9 mouse cellular contexts compared by ENCODE assay signal in genomic region chr17:10394855-10395254, GRCm38 (mm10).
A peak's percentile ranks its signal among the peaks of the same experiment; 100 is the strongest.
DNase-seq lines count a peak whose midpoint lies in the region; ATAC-seq and TF ChIP-seq lines count a peak whose summit lies in the region.
"Had no signal": no experiment of that assay in that cellular context is flagged by ENCODE, and none has a peak within 500 bp of the region (broad histone marks: within the 10 kb centered on the region; RNA-seq: fewer than 3 reads in every experiment).

No protein-coding gene starts in this region.

- no peak overlapping the region for H3K4me3 ChIP-seq in gastrocnemius, adult 2 months
- no peak overlapping the region for H3K4me3 ChIP-seq in hindbrain, embryonic 16.5 days (ENCODE audit: low read length)
- H3K4me3 ChIP-seq in midbrain, embryonic 15.5 days, result no peak overlapping the region

- no peaks in the 10 kb centered on the region for H3K9me3 ChIP-seq in hindbrain, embryonic 16.5 days (ENCODE audit: control insufficient read depth, low read length)
- H3K9me3 ChIP-seq in midbrain, embryonic 15.5 days, result no peaks in the 10 kb centered on the region

- H3K36me3 ChIP-seq in hindbrain, embryonic 16.5 days (ENCODE audit: control insufficient read depth, insufficient read depth, low read length), result no peaks in the 10 kb centered on the region
- no peaks in the 10 kb centered on the region for H3K36me3 ChIP-seq in midbrain, embryonic 15.5 days (replicated peaks)

- peak overlapping the region; percentile 68 for H3K27ac ChIP-seq in gastrocnemius, adult 2 months
- H3K27ac ChIP-seq in hindbrain, embryonic 16.5 days (ENCODE audit: low read depth, low read length), result peak overlapping the region; percentile 55; the same call in 1 of the 2 replicates
- peak overlapping the region; percentile 54 for H3K27ac ChIP-seq in midbrain, embryonic 15.5 days

- peaks cover 14% of the 10 kb centered on the region for H3K4me1 ChIP-seq in hindbrain, embryonic 16.5 days (ENCODE audit: control insufficient read depth, insufficient read depth, low read depth, low read length)
- peaks cover 11% of the 10 kb centered on the region; the same call in 1 of the 2 replicates for H3K4me1 ChIP-seq in midbrain, embryonic 15.5 days

- ATAC-seq in hindbrain, embryonic 16.5 days, result peak; percentile 90
- ATAC-seq in midbrain, embryonic 15.5 days (replicated peaks), result peak; percentile 66

- 33% methylated on average over 8 of the region's 8 CpGs for WGBS in hindbrain, embryonic 16.5 days
- WGBS in midbrain, embryonic 15.5 days, result 28% methylated on average over 8 of the region's 8 CpGs

- H3K9ac ChIP-seq in hindbrain, embryonic 16.5 days (ENCODE audit: low read depth, low read length), result no peak overlapping the region
- no peak overlapping the region for H3K9ac ChIP-seq in midbrain, embryonic 15.5 days
- H3K9ac ChIP-seq: lung, embryonic 14.5 days had no signal

- no peak for TF ChIP-seq CTCF in gastrocnemius, adult 2 months (IDR thresholded peaks at IDR 0.05)

- intact Hi-C loops in gastrocnemius, adult 2 months (cut with DNase I), result loop anchor here (5.0 kb wide), 1 partner anchor 97 kb away; no protein-coding TSS in a partner anchor
- intact Hi-C loops in gastrocnemius, postnatal 14 days (cut with DNase I; ENCODE audit: low total_unique reads), result loop anchor here (10.0 kb wide), 1 partner anchor 70 kb away; no protein-coding TSS in a partner anchor

- no peak overlapping the region for H3K4me2 ChIP-seq in hindbrain, embryonic 16.5 days (ENCODE audit: low read length)
- H3K4me2 ChIP-seq in midbrain, embryonic 15.5 days, result no peak overlapping the region
- H3K4me2 ChIP-seq: lung, embryonic 14.5 days had no signal

- H3K27me3 ChIP-seq in hindbrain, embryonic 16.5 days (replicated peaks; ENCODE audit: control insufficient read depth, insufficient read depth, low read length), result no peaks in the 10 kb centered on the region
- H3K27me3 ChIP-seq in midbrain, embryonic 15.5 days (replicated peaks), result no peaks in the 10 kb centered on the region

- DNase-seq in gastrocnemius, adult 2 months, result peak; percentile 60
- no peak for DNase-seq in gastrocnemius, postnatal 14 days
- DNase-seq in cerebellum, adult 8-10 months, result peak; percentile 16
- DNase-seq in embryo, embryonic 10.5 days (ENCODE audit: low spot score), result no peak
- no peak for DNase-seq in adrenal gland, adult 8-10 months
- DNase-seq in gastrocnemius, adult 8-10 months (ENCODE audit: low spot score in 2 of 2), result no peak
- DNase-seq: lung, embryonic 14.5 days had no signal

Comparison
In these comparisons a context has a peak if more than half of its experiments do, and no peak if none do; other contexts are left out.
1. DNase-seq: peak in gastrocnemius, adult 2 months (single experiment) and cerebellum, adult 8-10 months (single experiment); none in gastrocnemius, postnatal 14 days (single experiment), embryo, embryonic 10.5 days (single experiment), adrenal gland, adult 8-10 months (single experiment) and gastrocnemius, adult 8-10 months (0 of 2).
2. Peak in every context shown above with its lines, with median percentiles within 50 percentile points of each other: H3K27ac ChIP-seq.